ENCODE assay signal across 31 mouse cellular contexts in genomic region chr11:9420205-9420604, GRCm38 (mm10).
"Had no signal": no experiment of that assay in that cellular context is flagged by ENCODE, and none has a peak within 500 bp of the region (broad histone marks: within the 10 kb centered on the region; RNA-seq: fewer than 3 reads in every experiment).

No protein-coding gene starts in this region.

- H3K27me3 ChIP-seq: limb, embryonic 12.5 days; limb, embryonic 13.5 days; limb, embryonic 15.5 days; liver, embryonic 12.5 days; liver, embryonic 13.5 days; liver, embryonic 15.5 days; lung, embryonic 15.5 days; megakaryocyte, embryonic 14.5 days; midbrain, embryonic 12.5 days; midbrain, embryonic 13.5 days; midbrain, embryonic 15.5 days had no signal

- H3K36me3 ChIP-seq: limb, embryonic 12.5 days; limb, embryonic 13.5 days; limb, embryonic 15.5 days; liver, embryonic 12.5 days; liver, embryonic 13.5 days; liver, embryonic 15.5 days; lung, embryonic 15.5 days; midbrain, embryonic 10.5 days; midbrain, embryonic 12.5 days; midbrain, embryonic 13.5 days; midbrain, embryonic 15.5 days had no signal

- H3K9me3 ChIP-seq: limb, embryonic 12.5 days; limb, embryonic 13.5 days; limb, embryonic 15.5 days; liver, embryonic 12.5 days; liver, embryonic 13.5 days; liver, embryonic 15.5 days; lung, embryonic 15.5 days; megakaryocyte, embryonic 14.5 days; midbrain, embryonic 10.5 days; midbrain, embryonic 12.5 days; midbrain, embryonic 13.5 days; midbrain, embryonic 15.5 days had no signal

- H3K27ac ChIP-seq: left cerebral cortex, adult 2 months; limb, embryonic 12.5 days; limb, embryonic 13.5 days; limb, embryonic 15.5 days; liver, embryonic 12.5 days; liver, embryonic 13.5 days; liver, embryonic 14.5 days; liver, embryonic 15.5 days; lung, embryonic 15.5 days; macrophage; midbrain, embryonic 10.5 days; midbrain, embryonic 12.5 days; midbrain, embryonic 13.5 days; midbrain, embryonic 15.5 days had no signal

- DNase-seq: left cerebral cortex, postnatal 4 days; liver; liver, embryonic 13.5 days; liver, postnatal 0 days; lung, adult 18-20 months; lung, adult 2 months; lung, embryonic 14.5 days; lung, postnatal 10 days; lung, postnatal 14 days; lung, postnatal 36 days; lung, postnatal 4 days; midbrain, embryonic 14.5 days had no signal

- H3K4me2 ChIP-seq: limb, embryonic 12.5 days; limb, embryonic 13.5 days; limb, embryonic 15.5 days; liver, embryonic 11.5 days; liver, embryonic 12.5 days; liver, embryonic 13.5 days; liver, embryonic 15.5 days; lung, embryonic 14.5 days; lung, embryonic 15.5 days; midbrain, embryonic 11.5 days; midbrain, embryonic 12.5 days; midbrain, embryonic 13.5 days; midbrain, embryonic 15.5 days had no signal

- H3K9ac ChIP-seq: limb, embryonic 12.5 days; limb, embryonic 13.5 days; limb, embryonic 15.5 days; liver, embryonic 12.5 days; liver, embryonic 13.5 days; liver, embryonic 14.5 days; liver, embryonic 15.5 days; liver, postnatal 0 days; lung, embryonic 14.5 days; lung, embryonic 15.5 days; midbrain, embryonic 12.5 days; midbrain, embryonic 13.5 days; midbrain, embryonic 15.5 days had no signal

- H3K4me1 ChIP-seq: limb, embryonic 12.5 days; limb, embryonic 13.5 days; limb, embryonic 15.5 days; liver, embryonic 12.5 days; liver, embryonic 13.5 days; liver, embryonic 15.5 days; megakaryocyte, embryonic 14.5 days; midbrain, embryonic 10.5 days; midbrain, embryonic 12.5 days; midbrain, embryonic 13.5 days; midbrain, embryonic 15.5 days had no signal

- ATAC-seq: liver, embryonic 12.5 days; liver, postnatal 0 days; lung, postnatal 0 days; midbrain, embryonic 13.5 days; midbrain, embryonic 15.5 days; midbrain, embryonic 16.5 days had no signal

- H3K4me3 ChIP-seq: left cerebral cortex, adult 2 months; limb, embryonic 12.5 days; limb, embryonic 13.5 days; limb, embryonic 15.5 days; liver, embryonic 12.5 days; liver, embryonic 13.5 days; liver, embryonic 15.5 days; lung, embryonic 15.5 days; megakaryocyte, embryonic 14.5 days; midbrain, embryonic 10.5 days; midbrain, embryonic 12.5 days; midbrain, embryonic 13.5 days; midbrain, embryonic 15.5 days; myocyte had no signal
